Mouse (Mus musculus) testis, postnatal 10 days (tissue): Measurements from ENCODE around the gene Cdyl.
A peak's percentile ranks its signal among the peaks of the same experiment; 100 is the strongest.

Source experiments
- DNase-seq: peaks from one replicate; pipeline ENCODE4 v3.0.0; 2021; ENCODE audit warnings: low spot score

Gene Cdyl

GRCm38 (mm10) chr13:35800270-35800669 is 140.6 kb downstream of the Cdyl start:
- DNase-seq: no peak

- DNase-seq: no peak
These were observed 146.1 kb downstream of the Cdyl start for GRCm38 (mm10) chr13:35805727-35806126.

- DNase-seq: no peak
These were observed 146.5 kb downstream of the Cdyl start for GRCm38 (mm10) chr13:35806165-35806564.

GRCm38 (mm10) chr13:35807016-35807415 is 147.4 kb downstream of the Cdyl start:
- no peak for DNase-seq

GRCm38 (mm10) chr13:35807525-35807924 is 147.9 kb downstream of the Cdyl start:
- DNase-seq: no peak

- DNase-seq: no peak
These were observed 148.3 kb downstream of the Cdyl start for GRCm38 (mm10) chr13:35807940-35808339.

- DNase-seq: no peak
These were observed 149.9 kb downstream of the Cdyl start for GRCm38 (mm10) chr13:35809252-35810159.

GRCm38 (mm10) chr13:35810160-35810537 is 150.5 kb downstream of the Cdyl start:
- DNase-seq: no peak

- no peak for DNase-seq
These were observed 151.9 kb downstream of the Cdyl start for GRCm38 (mm10) chr13:35811361-35812190.

GRCm38 (mm10) chr13:35812191-35812440 is 152.5 kb downstream of the Cdyl start:
- DNase-seq: no peak

GRCm38 (mm10) chr13:35813348-35814127 is 153.9 kb downstream of the Cdyl start:
- DNase-seq: no peak

GRCm38 (mm10) chr13:35815205-35815726 is 155.6 kb downstream of the Cdyl start:
- DNase-seq: no peak

GRCm38 (mm10) chr13:35815782-35816368 is 156.2 kb downstream of the Cdyl start:
- DNase-seq: peak; percentile 59

- DNase-seq: no peak
These were observed 158.0 kb downstream of the Cdyl start for GRCm38 (mm10) chr13:35817626-35818025.

GRCm38 (mm10) chr13:35818060-35818459 is 158.4 kb downstream of the Cdyl start:
- no peak for DNase-seq

GRCm38 (mm10) chr13:35821821-35822454 is 162.3 kb downstream of the Cdyl start:
- no peak for DNase-seq

GRCm38 (mm10) chr13:35822795-35823194 is 163.2 kb downstream of the Cdyl start:
- no peak for DNase-seq

- no peak for DNase-seq
These were observed 166.0 kb downstream of the Cdyl start for GRCm38 (mm10) chr13:35825639-35826038.

GRCm38 (mm10) chr13:35832676-35833075 is 173.0 kb downstream of the Cdyl start:
- DNase-seq: no peak

- DNase-seq: no peak
These were observed 174.3 kb downstream of the Cdyl start for GRCm38 (mm10) chr13:35833941-35834340.

- DNase-seq: no peak
These were observed 176.0 kb downstream of the Cdyl start for GRCm38 (mm10) chr13:35835669-35836068.
